Mouse (Mus musculus) cerebellum, adult 8-10 months (tissue): ENCODE results near the gene Wnt4.

Source experiments
- DNase-seq: peaks from one replicate; pipeline ENCODE4 v3.0.0; 2022

The Wnt4 gene

DNA sequence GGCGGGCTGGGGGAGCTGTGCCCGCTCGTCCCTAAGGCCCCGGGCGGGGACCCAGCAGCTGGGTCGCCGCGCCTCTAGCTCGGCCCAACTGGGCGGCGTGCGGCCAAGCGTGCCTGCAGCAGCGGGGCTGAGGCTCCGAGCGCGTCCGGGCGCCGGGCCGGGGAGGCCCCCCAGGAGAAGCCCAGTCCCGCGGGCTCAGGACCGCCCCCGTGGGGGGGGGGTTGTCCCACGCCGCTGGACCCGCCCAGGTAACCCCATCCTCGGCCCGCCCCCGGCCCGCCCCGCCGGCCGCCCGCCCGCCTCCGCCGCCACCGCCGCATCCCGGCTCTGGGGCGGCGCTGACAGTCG is at the start of gene Wnt4:
Wnt4 (plus strand) TSS at position 324 of the 348 bp plus-strand sequence.
- DNase-seq: no peak

DNA sequence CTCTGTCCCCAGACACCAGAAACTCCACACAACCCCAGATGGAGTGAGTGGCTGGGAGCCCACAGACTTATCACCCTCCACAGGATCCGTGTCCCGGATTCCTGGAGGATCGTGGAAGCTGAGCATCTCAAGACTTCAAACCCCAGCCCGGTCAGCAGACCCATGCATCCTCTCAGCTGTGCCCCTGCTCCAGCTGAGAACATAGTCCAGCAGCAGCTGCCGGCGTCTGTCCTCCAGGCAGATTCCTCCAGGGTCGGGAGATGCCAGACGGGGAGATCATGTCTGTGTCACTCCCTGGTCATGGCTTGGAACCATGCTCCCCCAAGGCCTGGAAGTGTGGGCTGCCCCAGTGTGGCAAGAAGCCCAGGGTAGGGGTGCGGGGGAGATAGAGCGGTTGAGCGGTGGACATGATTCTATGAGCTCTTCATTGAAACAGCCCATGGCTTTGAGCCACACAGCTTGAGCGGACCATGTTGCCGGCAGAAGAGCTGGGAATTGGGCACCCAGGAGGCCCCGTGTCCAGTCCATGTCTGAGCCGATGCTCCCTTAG is 48.6 kb upstream of the Wnt4 start:
- DNase-seq: no peak

DNA sequence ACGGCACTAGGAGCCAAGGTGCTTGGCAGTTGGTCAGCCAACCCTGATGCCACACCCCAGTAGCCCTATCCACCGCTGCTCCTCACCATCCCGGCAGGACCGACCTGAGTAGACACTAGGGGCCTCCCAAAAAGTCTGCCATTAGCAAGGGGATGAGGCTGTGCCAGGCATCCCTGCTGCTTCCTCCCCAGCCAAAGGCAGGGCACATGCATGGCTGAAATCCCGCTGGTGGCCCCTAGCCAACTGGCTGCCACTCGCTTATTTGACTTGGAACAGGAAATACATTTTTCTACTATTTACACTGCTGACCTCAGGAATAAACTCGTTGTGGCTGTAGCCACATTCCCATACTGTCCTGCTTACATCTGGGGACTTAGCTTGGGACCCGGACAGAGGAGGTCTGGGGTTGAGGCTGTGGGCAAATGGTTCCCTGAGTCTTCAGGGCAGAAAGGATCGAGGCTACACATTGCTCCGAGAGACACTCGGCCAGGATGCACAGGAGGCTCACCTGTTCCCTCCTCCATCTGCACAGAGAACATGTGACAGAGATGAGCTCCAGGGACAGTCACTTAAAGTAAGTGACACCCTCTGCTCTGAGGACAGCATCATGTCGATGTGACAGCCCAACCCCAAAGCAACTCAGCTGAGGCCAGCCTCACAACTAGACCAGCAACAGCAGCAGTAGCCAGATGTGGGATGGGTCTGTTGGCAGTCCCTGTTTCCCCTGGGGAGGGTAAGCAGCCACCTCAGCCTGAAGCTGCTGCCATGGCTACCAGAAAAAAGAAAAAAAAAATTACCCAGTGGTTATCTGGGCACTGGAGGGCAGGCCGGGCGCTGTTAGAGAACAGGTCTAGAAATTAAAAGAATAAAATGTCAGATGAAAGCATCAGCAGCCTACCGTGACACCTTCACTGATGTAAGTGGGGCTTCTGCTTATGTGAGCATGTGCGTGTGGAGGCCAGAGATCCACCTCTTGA is 45.5 kb upstream of the Wnt4 start:
- DNase-seq: peak; percentile 71

DNA sequence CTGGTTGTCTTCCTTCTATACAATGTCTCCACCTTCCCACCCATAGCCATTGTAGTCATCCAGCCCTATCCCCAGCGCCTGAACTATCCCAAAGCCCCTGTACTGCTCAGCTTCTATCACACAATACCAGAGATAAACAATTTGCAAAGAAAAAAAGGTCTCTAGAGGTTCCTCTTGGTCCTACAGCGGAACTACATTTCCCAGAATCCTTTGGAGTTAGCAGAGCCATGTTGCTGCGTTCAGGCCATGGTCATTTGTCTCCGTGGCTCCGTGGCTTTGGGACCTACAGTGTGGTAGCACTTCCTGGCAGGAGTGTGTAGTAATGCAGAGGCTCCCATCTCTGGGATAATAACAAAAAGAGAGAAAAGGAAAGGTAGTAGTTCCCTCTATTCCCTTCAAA is 43.7 kb upstream of the Wnt4 start:
- no peak for DNase-seq

DNA sequence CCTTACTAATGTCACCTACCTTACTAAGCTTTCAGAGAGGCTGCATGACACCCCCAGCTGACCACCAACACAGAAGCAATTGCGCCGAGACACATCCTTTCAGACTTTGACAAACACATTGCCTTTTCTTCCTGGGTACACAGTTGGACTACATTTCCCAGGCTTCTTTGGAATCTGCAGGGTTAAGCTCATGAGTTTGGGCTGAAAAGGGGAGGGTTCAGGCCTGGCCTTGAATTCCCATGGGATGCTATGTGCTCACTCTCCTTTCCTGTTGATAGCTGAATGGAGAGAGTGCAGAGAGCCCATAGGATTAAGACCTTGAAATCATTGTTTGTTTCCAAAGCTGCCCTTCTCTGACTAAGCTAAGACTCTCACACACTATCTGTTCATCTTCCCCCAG is 42.8 kb upstream of the Wnt4 start:
- no peak for DNase-seq

DNA sequence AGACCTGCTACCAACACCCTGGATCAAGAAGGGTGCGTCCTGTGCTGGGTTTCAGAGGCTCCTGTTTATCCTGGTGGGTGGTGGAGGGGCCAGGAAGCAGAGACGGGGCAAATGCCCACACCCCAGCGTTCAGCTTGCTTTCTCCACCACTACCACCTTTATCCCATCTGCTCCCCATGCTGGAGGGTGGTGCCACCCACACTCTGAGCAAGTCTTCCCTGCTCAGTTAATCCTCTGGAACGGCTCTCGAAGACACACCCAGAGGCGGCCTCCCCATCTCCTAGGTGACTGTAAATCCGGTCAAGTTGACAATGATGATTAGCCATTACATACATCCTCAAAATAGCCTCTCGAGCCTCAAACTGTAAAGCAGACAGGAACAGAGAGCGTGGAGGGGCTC is 41.9 kb upstream of the Wnt4 start:
- no peak for DNase-seq

DNA sequence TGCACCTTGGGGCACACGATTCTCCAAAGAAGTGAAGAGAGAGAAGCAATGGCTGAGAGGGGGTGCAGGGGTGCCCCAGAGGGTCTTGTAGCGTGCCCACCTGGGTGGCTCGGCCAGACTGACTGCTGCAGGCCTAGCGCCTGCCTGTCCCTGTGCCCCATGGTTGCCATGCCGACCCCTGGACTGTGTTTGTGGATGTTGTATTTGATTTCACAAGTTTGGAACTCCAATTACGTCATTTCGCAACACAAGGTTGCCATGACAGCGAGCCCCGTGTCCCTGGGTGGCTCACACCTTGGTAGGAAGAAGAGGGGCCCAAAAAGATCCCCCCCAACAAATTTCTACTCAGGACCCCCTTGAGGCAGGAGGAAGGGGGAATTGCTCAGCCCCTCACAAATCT is 32.4 kb upstream of the Wnt4 start:
- no peak for DNase-seq

DNA sequence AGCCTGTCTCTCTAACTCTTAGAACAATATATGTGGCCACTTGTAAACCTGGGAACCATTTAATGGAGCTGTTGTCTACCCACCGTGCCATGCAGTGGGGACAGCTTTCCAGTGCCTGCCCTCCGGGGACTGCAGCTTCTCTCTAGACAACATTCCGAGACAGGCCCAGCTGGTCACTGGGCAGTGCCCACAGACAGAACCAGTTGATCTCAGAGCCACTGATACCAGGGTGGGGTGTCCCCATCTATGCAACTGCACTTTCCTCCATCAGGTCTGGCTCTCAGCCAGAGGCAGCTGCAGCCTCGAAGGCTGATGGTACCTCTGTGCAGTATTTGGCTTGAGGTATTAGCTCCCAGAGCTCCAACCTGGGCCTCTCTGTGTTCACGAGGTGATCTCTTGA is 27.0 kb upstream of the Wnt4 start:
- DNase-seq: no peak

DNA sequence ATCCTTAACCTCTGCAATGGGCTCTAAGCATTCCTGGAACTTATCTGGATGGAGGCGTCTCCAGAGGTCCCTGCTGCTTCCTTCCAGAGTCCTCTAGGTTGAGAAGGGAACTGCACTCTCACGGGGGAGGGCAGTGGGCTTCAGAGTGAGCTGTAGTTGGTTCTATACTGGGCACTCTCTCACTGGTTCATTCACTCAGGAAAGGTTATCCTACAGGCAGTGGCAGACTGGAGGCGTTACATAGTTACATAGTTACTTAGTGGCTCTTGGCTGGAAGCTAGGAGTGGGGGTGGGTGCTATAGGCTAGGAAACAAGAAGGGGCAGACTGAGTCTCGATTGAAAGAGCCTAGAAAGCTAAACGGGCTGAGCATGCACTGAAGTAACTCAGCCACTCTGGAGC is 26.4 kb upstream of the Wnt4 start:
- DNase-seq: no peak

DNA sequence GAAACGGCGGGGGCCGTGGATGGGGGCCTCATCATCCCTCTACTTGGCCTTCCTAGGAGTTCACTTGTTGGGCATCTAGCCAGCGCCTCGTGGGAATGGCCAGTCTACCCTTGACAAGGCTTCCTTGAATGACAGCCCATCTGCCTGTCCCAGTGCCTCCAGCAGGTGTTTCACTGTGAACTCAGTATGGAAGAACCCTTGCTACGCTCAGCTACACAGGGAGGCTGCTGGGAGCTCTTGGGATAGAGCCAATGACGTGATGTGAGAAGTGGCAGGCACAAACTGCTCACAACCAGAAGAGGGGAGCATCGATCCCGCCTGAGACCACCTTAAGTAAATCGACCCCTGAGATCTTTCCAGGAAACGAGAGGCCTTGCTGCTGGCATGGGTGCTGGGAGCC is 23.7 kb upstream of the Wnt4 start:
- no peak for DNase-seq

DNA sequence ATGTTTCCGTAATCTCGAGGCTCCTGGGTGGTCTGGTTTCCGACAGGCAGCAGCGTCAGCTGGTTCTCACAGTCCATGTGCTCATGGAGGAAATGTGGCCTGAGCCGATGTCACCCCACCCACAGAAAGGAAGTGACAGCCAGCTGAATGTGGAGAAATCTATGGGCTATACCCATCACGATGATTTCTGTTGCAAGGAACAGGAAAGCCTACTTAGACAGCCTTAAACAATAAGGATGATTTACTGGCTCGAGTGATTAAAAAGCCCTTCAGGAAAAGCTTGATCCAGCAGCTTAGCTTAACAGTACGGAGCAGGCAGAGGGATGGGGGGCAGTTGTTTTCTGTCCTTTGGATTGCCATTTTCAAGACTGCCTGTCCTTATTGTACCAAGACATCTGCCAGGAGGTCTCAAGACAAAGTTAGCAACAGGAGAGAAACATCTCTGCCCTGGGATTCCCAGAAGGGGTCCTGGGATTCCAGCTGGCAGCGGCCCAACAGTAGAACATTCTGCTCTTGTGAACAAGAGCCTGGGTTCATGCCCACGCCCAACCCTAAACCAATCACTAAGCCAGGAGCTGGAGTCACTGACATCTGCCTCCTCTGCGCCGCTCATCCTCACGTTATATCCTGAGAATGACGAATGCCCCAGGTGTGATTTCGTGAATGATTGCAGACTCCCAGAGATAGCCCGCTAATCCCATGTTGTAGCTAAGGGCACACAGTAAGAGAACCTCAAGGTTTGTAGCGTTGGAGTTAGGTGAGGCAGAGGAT is 22.9 kb upstream of the Wnt4 start:
- DNase-seq: no peak

DNA sequence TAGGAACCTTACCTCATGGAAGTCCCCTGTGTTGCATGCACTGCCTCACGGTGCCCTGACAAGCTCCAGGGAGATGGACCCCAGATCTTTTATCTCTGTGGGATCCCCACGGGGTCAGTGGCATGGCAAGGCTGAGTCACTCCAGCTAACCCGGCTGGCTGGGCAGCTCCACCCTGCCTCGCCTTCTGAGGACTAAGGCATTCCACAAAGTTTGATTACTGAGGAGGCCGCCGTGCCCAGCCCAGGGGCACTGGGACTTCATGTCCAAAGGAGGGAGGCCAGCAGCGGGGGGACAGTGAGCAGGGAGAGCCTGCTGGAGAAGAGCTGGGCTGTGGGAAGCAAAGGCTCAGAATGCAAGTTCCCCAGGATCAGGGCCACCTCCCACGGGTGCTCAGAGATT is 21.7 kb upstream of the Wnt4 start:
- no peak for DNase-seq

DNA sequence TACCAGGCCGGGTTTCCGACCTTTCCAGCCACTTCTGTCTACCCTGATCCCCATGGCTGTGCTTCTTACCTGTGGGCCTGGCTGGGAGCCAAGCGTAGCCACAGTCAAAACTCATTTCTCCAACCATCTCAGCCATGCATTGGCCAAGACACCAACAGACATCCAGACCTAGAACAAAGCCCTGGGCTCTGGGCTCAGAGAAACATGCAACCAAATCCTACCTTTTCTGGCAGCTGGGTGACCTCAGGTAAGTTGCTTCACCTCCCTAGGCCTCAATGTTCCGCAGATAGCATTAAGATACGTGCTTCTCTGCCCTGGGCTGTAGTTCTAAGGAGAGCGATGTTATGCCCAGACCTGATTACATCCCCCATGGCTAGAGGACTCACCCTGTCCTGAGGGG is 15.5 kb upstream of the Wnt4 start:
- DNase-seq: no peak

DNA sequence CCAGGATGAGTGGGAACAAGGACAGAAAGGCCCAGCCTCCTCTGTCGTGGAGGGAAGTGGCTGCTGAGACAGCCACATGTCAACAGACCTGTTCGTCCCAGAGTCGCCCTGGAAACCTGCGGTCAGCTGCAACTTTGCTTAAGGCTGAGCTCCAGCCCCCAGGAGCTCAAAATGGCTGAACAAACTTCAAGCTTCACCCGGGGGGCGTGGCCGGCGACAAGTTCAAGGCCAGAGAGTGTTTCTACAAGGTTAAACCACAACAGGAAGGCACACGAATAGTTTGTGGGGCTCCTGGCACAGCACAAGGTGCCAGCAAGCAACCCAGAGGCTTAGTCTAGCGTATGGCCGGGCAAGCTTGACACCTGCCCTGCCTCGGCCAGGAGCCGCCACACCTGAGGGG is 13.2 kb upstream of the Wnt4 start:
- DNase-seq: no peak

DNA sequence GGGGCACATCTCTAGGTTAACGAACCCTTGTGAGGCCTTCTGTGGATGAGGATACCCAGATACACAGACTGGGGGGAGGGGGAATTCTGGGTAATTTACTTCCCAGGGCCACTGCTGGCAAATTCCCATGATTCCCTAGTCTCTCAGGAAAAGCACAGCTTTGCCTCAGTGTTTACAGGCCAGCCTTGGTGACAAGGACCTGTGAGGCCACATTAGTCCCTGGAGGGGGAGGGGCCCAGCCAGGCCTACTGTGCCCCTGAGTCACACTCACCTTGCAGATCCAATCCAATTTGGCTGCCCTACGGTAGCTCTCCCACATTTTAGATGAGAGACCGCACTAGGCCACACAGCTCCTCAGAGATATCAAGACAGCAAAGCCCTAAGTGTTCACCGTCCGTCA is 12.2 kb upstream of the Wnt4 start:
- DNase-seq: no peak

DNA sequence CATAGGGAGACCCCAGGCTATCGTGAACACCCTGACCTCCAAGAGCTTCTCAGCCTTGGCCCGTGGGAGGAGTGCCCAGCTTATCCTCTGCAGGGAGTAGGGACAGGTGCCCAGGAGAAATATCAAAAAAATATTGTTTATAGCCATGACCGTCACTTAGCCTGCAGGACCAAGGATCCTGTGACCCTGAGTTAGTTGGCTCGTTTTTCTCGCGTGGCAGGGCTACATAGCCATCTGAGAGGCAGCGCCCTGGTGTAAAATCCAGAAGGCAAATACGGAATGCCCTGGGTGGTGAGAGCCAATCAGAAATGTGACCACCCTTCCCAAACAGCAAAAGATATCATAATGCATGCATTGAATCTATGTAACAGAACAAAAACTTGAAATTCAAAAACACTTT is 8.7 kb upstream of the Wnt4 start:
- no peak for DNase-seq

DNA sequence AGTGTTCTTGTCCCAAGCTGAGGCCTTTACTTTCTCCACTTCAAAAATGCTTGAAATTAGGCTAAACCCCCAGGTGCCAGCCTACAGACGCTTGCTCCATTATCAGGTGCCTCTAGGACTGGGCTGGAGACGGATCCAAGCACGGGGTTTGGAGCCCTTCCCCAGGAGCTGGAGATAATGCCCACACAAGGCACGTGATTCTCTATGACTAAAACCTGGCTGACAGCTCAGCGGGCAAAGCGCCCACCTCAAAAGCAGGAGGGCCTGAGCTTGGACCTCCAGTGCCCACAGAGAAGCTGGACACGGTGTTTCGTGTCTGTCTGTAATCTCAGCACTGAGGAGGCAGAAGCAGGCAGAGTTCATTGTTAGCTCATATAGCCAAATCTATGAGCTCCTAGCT is 5.4 kb upstream of the Wnt4 start:
- DNase-seq: no peak

DNA sequence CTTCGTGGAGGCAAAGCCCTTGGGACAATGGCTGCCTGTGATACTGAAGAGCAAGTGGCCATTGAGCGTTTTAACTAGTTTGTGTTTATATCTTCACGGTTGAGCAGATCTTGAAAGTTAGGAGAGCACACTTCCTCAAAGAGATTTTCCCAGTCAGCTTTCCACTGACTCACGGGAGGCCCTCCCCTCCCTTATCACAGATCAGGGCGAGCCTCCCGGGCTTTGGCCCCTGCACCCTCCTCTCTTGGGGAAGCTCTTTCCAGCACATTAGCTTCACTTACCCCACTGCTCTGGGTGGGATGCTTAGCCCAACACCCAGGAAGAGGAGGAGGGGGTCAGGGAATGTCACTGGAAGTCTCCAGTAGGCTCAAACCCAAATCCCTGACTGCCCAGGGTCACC is 3.0 kb upstream of the Wnt4 start:
- no peak for DNase-seq

DNA sequence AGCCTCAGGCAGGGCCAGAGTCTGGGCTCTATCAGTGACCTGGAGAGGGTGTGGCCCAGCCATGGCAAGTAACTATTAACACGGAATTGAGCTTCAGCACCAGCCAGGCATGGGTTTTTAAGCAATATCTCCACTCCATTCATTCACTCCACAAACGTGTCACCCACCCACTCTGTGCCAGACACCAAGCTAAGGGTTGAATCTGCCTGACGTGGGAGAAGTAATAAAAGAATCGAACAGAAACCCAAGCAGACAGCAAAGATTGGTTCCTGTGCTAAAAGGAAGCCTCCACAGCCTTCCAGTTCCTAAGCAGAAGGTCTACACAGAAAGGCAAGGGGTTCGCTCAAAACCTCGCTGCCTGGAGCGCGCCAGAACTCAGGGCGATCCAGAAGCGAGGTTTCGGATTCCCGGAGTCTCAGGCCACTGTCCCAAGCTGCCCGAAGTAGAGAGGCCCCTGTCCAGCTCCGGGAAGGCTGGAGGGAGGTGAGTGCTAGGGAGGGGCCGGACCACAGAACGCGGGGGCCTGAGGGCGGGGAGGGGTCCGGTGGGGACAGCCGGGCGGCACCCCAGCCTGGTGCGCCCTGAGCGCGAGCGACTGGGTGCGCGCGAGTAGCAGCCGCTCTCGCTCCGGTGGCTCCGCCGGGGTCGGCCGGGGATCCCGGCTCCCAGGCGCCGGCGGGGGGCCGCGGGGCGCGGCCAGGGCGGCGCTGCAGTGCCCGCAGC is 685 bp upstream of the Wnt4 start:
- no peak for DNase-seq

DNA sequence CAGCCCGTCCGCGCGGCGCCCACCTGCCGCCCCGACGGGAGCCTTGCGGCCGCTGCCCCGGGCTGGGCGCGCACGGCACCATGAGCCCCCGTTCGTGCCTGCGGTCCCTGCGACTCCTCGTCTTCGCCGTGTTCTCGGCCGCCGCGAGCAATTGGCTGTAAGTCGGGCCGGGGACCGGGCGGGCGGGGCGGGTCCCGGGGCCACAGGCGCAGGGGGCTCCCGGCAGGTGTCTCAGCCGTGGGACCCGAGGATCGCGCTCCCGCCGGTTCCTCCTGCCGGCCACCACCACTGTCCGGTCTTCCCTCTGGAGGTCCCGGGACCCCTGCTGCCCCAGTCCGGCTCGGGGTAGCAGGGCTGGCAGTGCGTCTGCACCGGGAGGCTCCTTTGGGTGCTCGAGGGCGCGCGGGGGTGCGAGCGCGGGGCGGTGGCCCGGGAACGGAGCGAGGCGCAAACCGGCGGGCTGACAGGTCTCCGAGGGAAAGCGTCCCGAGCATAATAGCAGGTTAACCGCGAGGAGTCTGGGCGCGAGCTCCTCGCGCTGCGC is 383 bp downstream of the Wnt4 start:
- DNase-seq: no peak

DNA sequence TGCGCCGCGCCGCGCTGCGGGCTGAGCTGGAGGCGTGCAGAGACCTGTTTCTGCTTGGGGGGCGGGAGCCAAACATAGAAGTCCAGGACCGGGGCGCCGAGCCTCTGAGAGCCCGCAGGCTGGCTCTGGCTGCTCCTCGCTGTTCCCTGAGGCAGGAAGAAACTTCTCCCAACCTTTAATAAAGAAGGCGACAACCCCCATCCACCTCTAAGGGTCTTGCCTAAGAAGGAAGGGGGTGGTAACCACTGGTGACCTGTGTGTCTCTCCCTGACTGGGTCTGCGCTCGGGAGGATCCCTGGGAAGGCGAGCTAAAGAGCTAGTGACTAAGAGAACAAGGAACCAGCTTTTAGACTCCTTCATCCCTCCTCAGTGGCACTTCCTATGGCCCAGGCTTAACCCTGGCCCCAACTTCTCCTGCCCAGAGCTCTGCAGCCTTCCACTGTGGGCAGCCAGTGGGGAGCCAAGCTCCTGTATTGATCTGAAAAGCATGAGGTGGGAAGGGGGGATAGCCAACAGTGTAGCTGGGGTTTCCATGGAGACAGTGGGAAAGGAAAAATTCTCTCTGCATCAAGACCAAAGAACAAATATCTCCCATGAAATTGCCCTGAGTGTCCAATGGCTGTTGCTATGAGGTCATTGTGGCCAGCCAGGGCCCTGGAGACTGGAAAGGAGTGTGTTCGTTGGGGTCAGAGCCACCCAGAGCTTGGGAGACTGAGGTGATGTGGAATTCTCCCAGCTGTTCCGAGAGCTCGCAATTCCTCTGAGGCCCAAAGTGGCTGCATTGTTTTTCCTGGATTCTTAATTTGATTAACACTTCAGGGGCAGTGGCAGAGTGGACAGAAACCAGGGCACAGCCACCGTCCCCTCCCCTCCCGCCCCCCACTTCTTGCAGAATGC is 1.1 kb downstream of the Wnt4 start:
- no peak for DNase-seq

DNA sequence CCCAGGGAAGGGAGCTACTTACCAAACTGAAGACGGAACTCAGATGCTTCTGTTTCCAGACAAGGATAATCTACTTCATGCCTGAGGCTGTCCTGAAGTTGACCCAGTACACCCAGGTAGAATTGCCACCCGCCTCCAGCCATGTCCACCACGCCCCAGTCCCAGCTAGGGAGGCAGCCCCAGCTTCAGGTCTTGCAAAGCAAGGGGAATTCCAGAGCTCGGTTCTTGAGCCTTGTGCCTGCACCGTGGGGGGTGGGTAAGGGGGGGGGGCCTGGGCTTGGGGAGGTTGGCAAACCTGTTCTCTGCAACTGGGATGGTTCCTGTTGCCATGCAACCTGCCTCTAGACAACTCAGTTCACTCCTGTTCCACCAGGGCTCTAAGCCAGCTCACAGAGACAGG is 2.1 kb downstream of the Wnt4 start:
- DNase-seq: no peak
